8 mouse cellular contexts compared by ENCODE assay signal in the genomic region with DNA sequence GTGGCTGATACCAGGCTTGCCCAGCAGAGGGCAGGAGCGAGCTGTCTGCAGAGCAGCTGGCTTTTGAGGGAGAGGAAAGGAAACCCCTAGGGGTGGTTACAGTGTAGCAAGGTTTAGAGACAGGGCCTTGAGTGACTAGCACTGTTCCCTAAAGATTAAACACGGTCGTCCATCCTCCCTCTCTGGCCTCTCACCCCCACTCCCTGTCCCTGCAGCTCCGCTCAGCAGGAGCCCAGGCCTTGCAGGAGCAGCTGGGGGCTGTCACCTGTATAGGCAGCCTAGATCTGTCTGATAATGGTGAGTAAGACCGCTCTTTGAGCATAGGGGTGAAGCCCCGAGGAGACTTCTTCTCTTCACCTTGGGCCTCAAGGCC. TPM values are rescaled to one million over a fixed set of nuclear protein-coding genes. Genes with fewer than 3 reads are reported as not detected.
A peak's percentile ranks its signal among the peaks of the same experiment; 100 is the strongest.
DNase-seq lines count a peak whose midpoint lies in the region; ATAC-seq and TF ChIP-seq lines count a peak whose summit lies in the region.

No protein-coding gene starts in this region.

- H3K4me2 ChIP-seq in neural tube, embryonic 15.5 days = no peak overlapping the region

- no peak overlapping the region for H3K27ac ChIP-seq in neural tube, embryonic 15.5 days (replicated peaks)

- H3K9me3 ChIP-seq in E14TG2a.4 (ENCODE audit: low read length) = no peaks in the 10 kb centered on the region
- no peaks in the 10 kb centered on the region for H3K9me3 ChIP-seq in neural tube, embryonic 15.5 days (replicated peaks)

- WGBS in neural tube, embryonic 15.5 days = 42% methylated on average over 6 of the region's 6 CpGs

- ATAC-seq in neural tube, embryonic 15.5 days (ENCODE audit: low FRiP score) = peak; percentile 43; the same call in 1 of the 2 replicates

- DNase-seq in brain, embryonic 14.5 days (ENCODE audit: low read depth) = peak; percentile 81
- peak; percentile 53 for DNase-seq in fibroblast of lung, adult 2 months (ENCODE audit: low read depth)
- DNase-seq in heart, postnatal 10 days = peak; percentile 89 to 95
- peak; percentile 81 to 88 for DNase-seq in kidney, postnatal 25 days
- DNase-seq in lung, adult 18-20 months = peak; percentile 80 to 87
- DNase-seq in thymus, adult 18-20 months = peak; percentile 60 to 66

- H3K9ac ChIP-seq in neural tube, embryonic 15.5 days (replicated peaks) = no peak overlapping the region

- no peak for TF ChIP-seq POLR2A in brain, embryonic 14.5 days (IDR thresholded peaks at IDR 0.05; ENCODE audit: borderline replicate concordance, extremely low read depth, insufficient read depth, insufficient read length, poor library complexity, severe bottlenecking)

- H3K4me1 ChIP-seq in E14TG2a.4 (replicated peaks; ENCODE audit: low read depth, low read length) = peaks cover 61% of the 10 kb centered on the region
- peaks cover 8% of the 10 kb centered on the region; the same call in 1 of the 2 replicates for H3K4me1 ChIP-seq in neural tube, embryonic 15.5 days

- peaks cover 84% of the 10 kb centered on the region for H3K27me3 ChIP-seq in E14TG2a.4 (ENCODE audit: insufficient read depth, low read length)
- H3K27me3 ChIP-seq in neural tube, embryonic 15.5 days (replicated peaks) = no peaks in the 10 kb centered on the region

- intact Hi-C loops in heart, postnatal 10 days (cut with DNase I) = loop anchor here (1.0 to 10.0 kb wide), 4 partner anchors 39 to 247 kb away; partner anchors contain the start of genes Dhrs1, Irf9 and Nop9

- no peak overlapping the region for H3K4me3 ChIP-seq in E14TG2a.4 (replicated peaks; ENCODE audit: low read length)
- H3K4me3 ChIP-seq in neural tube, embryonic 15.5 days (replicated peaks) = no peak overlapping the region

- no peaks in the 10 kb centered on the region for H3K36me3 ChIP-seq in E14TG2a.4 (ENCODE audit: insufficient read depth, low read length)
- peaks cover 78% of the 10 kb centered on the region for H3K36me3 ChIP-seq in neural tube, embryonic 15.5 days

- TF ChIP-seq CTCF in E14TG2a.4 (conservative IDR thresholded peaks at IDR 0.05; ENCODE audit: low read length) = peak; percentile 99
- TF ChIP-seq CTCF in brain, embryonic 14.5 days (IDR thresholded peaks at IDR 0.05; ENCODE audit: borderline replicate concordance, extremely low read depth, insufficient read depth, insufficient read length) = peak; percentile 99

RNA-seq across cellular contexts. Expression of gene Carmil3, which starts 7.0 kb away (rescaled TPM):
- 178 and 292 TPM in 2 replicates for polyA plus RNA-seq in brain, embryonic 14.5 days (2012; rRNA removed)
- 1 to 10 TPM; 2.8 to 4.6 TPM for total RNA-seq in heart, postnatal 10 days (2021)
- polyA plus RNA-seq in neural tube, embryonic 15.5 days (2015; fragmentation: Nextera tagmentation; extraction: Ambion mirVana) = 21.6 and 25.1 TPM in 2 replicates

RNA-seq across cellular contexts. Expression of gene Cpne6, which starts 12.8 kb away (rescaled TPM):
- polyA plus RNA-seq in brain, embryonic 14.5 days (2012; rRNA removed) = 6.7 and 9.5 TPM in 2 replicates
- total RNA-seq in heart, postnatal 10 days (2021) = under 1 TPM in 1 of 2 experiments, not detected in 1; 0.12 TPM
- 17.8 and 20.0 TPM in 2 replicates for polyA plus RNA-seq in neural tube, embryonic 15.5 days (2015; fragmentation: Nextera tagmentation; extraction: Ambion mirVana)

RNA-seq across cellular contexts. Expression of gene Dhrs4, which starts 18.9 kb away (rescaled TPM):
- polyA plus RNA-seq in brain, embryonic 14.5 days (2012; rRNA removed) = 16.0 and 25.6 TPM in 2 replicates
- 100 to 1,000 TPM; 132 to 137 TPM for total RNA-seq in heart, postnatal 10 days (2021)
- 21.5 and 32.8 TPM in 2 replicates for polyA plus RNA-seq in neural tube, embryonic 15.5 days (2015; fragmentation: Nextera tagmentation; extraction: Ambion mirVana)

RNA-seq across cellular contexts. Expression of gene Nrl, which starts 27.3 kb away (rescaled TPM):
- polyA plus RNA-seq in brain, embryonic 14.5 days (2012; rRNA removed) = 0.56 and 0.69 TPM in 2 replicates
- not detected for total RNA-seq in heart, postnatal 10 days (2021)
- 0.13 and 0.26 TPM in 2 replicates for polyA plus RNA-seq in neural tube, embryonic 15.5 days (2015; fragmentation: Nextera tagmentation; extraction: Ambion mirVana)

RNA-seq across cellular contexts. Expression of gene Pck2, which starts 42.6 kb away (rescaled TPM):
- polyA plus RNA-seq in brain, embryonic 14.5 days (2012; rRNA removed) = 21.5 and 23.2 TPM in 2 replicates
- total RNA-seq in heart, postnatal 10 days (2021) = 10 to 100 TPM; 23.3 to 24.1 TPM
- 30.5 and 30.9 TPM in 2 replicates for polyA plus RNA-seq in neural tube, embryonic 15.5 days (2015; fragmentation: Nextera tagmentation; extraction: Ambion mirVana)
